Mouse (Mus musculus) left cerebral cortex, postnatal 36 days (tissue): ENCODE measurements at regions not wholly inside any gene's neighbourhood (a gene's known extent, or its start where the extent isn't known, plus 50 kb on each side); places are given as distances from the start of the nearest gene placed in this dataset. TPM values are rescaled to one million over a fixed set of nuclear protein-coding genes. Genes with fewer than 3 reads are reported as not detected.
"Not testable (repeated sequence)": the region's sequence is repeated elsewhere in the genome, so short reads cannot be mapped to it uniquely, and the experiment has no call there.

Experiments
- DNase-seq, 2 experiments: peaks; one replicate each; pipeline ENCODE4 v3.0.0; 2021 to 2022; ENCODE audit warnings: low spot score in 2 of 2, mixed read lengths in 1 of 2
- intact Hi-C: fragments of 180-260 bp; cut with DNase I; formaldehyde crosslinking; loops from one replicate; pipeline ENCODE4 v1.15.1; 2025
- microRNA-seq: library from miRNA; unstranded; fragments of <30 nt; microRNA quantifications from one replicate; pipeline ENCODE4 v1.2.0, GENCODE M21; 2022

DNA sequence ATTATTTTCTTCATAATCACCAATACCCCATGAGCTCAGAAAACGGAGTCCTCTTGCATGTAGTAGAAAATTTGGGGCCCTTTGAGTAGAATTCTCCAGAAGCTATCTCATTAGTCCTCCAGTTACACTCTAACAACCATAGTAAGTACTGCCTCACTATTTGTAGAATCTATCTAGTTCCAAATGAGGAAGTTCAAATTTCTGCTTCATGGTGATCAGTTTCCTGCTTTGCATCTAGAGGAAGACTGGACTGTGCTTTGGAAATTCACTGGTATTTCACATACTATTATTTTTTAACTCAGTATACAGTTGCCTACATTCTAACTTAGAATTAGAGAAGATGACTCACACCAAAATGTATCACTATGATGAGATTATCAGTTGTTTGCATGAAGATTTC is 1018.7 kb downstream of the Adam6a start:
- intact Hi-C loops: no loop called here
- DNase-seq: no peak

DNA sequence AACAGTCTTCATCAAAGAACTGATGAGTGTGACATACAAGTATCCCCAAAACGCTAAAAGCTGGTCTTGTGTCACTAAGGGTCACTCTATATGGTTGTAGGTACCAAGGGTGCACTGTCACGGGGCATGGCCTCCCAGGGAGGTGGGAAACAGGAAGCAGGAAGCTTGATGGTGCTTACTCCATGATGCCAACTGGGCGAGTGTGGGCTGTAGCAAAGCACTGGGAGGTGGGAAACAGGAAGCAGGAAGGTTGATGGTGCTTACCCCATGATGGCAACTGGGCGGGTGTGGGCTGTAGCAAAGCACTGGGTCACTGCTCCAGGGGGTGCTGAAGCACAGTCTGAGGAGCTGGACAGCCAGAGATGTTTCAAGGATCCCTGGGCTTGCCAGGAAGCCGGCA is 1019.3 kb downstream of the Adam6a start:
- no peak for DNase-seq
- intact Hi-C loops: no loop called here

DNA sequence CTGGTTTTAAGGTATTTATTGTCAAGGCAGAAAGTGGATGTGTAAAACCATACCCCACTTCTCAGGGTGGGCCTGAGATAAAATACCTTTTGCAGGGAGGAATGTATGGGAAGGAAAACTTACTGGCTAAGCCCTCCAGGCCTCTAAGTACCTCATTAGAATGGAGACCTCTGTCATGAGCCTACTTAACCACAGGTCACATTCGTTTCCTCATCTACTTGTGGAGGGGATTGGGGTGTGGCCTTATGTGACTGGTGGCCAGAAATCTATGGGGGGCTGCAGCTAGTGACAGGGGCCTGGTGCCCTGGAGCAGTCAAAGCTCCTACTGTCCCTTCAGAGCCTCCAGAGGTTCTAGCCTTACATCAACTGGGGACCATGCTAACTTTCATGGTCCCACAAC is 1020.0 kb downstream of the Adam6a start:
- intact Hi-C loops: no loop called here
- no peak for DNase-seq

DNA sequence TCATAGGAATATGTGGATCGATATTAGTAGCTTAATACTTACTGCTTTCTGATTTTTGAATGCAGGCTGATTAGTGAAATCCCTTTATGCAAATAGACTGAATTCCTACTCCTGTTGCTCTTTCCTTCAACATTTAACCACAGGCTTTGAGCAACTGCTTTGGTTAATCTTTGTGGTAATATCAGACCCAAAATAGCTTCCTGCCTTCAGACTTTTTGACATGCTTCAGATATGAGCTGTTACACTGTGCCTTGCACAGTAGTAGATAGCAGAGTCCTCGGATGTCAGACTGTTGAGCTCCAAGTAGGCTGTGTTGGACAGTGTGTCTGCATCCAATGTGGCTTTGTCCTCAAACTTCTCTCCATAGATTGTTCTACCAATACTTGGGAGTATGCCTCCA is 1020.6 kb downstream of the Adam6a start:
- intact Hi-C loops: no loop called here

DNA sequence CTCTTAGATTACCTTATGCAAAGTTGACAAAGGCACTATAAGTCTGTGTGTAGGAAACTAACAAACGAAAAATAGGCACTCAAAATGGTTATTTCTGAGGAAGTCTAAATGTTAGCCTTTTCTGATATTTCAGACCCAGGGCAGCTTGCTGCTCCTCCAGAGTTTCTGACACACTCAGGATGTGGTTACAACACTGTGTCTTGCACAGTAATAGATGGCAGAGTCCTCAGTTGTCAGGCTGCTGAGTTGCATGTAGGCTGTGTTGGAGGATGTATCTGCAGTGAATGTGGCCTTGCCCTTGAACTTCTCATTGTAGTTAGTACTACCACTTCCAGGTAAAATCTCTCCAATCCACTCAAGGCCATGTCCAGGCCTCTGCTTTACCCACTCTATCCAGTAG is 1039.7 kb downstream of the Adam6a start:
- no peak for DNase-seq
- intact Hi-C loops: no loop called here

More for the DNA sequence above, 1020.6 kb downstream of the Adam6a start:
- no peak for DNase-seq

DNA sequence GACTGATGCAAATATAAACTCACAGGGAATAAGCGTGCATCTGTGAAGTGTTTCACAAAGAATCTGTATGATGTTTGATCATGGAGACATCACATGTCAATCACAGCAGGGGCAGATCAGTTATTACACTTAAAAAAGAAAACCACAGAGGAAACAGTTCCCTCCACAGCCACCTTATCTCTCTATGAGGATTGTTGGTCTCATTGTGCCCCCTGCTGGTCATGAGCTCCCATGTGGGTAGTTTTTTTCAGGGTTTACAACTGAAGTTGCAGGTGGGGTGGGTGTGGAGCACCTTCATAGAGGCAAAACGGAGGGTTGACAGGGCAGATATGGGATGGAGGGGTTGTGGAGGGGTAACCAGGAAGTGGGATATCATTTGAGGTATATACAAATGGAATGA is 1043.5 kb downstream of the Adam6a start:
- DNase-seq: no peak
- intact Hi-C loops: no loop called here

DNA sequence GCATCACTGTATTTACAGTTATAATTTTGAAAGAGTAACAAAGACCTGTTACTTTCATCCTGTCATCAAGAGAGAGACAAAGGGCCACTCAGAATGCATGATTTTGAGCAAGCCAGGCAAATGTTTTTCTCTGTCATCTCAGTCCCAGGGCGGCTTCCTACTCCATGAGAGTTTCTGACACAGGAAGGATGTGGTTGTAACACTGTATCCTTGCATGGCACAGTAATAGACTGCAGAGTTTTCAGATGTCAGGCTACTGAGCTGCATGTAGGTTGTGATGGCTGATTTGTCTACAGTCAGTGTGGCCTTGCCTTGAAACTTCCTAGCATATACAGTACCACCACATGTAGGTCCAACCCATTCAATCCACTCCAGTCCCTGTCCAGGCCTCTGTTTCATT is 1054.0 kb downstream of the Adam6a start:
- no peak for DNase-seq
- intact Hi-C loops: no loop called here

DNA sequence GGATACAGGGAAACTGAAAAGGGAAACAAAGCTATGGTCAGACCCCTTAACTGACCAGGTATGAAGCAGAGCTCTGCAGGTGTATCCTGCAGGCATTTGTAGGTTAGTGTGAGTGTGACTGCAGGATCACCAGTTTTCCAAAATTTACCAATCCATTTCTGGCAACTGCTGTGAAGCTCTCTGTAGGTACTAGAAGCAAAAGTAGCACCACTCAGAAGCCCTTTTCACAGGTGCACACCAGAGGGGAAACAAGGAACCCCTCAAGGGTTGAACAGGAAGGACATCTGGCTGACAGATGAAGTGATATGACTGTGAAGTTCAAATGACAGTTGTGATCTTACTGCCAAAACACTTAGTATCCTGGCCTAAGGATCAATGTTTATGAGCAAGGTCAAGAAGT is 1065.5 kb downstream of the Adam6a start:
- intact Hi-C loops: no loop called here
- no peak for DNase-seq

DNA sequence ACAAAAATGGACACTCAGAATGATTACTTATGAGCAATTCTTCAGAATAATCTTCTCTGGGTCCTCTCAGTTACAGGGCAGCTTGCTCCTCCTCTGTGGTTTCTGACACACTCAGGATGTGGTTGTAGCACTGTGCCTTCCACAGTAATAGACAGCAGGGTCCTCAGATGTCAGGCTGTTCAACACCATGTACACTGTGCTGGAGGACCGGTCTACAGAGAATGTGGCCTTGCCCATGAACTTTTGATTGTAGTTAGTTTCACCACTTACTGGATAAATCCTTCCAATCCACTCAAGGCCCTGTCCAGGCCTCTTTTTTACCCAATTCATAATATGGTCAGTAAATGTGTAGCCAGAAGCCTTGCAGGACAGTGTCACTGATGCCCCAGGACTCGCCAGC is 1068.4 kb downstream of the Adam6a start:
- DNase-seq: no peak
- intact Hi-C loops: no loop called here

DNA sequence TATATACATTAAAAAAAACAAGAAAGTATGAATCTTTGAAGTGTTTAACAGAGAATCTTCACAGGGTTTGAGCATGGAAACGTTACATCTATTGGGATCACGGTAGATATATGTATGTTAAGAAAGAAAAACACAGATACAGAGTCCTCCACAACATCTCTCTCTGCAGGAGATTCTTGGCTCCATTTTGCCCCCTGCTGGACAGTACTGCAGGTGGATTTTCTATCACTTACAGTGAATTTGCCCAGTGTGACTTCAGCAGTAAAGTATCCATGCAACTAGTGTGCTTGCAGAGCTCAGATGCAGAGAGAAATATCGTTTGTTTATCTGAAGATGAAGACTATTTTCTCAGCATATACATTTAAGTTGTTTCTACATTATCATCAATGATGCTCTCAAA is 1071.5 kb downstream of the Adam6a start:
- intact Hi-C loops: no loop called here
- no peak for DNase-seq

DNA sequence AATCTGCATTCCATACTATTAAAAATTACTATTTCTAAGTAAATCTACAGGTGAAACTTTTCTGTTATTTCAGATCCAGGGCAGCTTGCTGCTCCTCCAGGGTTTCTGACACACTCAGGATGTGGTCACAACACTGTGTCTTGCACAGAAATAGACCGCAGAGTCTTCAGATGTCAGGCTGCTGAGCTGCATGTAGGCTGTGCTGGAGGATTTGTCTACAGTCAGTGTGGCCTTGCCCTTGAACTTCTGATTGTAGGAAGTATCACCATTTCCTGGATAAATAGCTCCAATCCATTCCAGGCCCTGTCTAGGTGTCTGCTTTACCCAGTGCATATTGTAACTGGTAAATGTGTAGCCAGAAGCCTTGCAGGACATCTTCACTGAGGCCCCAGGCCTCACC is 1072.0 kb downstream of the Adam6a start:
- intact Hi-C loops: no loop called here
- DNase-seq: no peak

DNA sequence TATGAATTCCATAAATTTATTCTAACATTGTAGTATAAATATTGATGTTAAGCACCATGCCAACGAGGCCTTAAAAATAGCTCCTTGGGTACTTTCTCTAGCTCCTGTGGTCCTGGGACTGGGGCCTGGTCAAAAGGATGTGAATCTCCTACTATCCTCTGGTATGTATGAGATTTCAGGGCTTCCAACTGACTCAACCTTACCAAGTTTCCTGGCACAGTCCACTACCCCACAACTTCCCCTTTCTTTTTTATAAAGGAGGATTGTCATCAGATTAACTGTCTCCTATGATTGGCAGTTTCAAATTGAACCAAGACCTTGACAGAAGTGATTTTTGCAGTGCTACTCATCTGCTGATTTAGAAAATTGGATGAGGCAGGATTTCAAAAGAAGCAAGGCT is 1097.4 kb downstream of the Adam6a start:
- no peak for DNase-seq
- intact Hi-C loops: no loop called here

DNA sequence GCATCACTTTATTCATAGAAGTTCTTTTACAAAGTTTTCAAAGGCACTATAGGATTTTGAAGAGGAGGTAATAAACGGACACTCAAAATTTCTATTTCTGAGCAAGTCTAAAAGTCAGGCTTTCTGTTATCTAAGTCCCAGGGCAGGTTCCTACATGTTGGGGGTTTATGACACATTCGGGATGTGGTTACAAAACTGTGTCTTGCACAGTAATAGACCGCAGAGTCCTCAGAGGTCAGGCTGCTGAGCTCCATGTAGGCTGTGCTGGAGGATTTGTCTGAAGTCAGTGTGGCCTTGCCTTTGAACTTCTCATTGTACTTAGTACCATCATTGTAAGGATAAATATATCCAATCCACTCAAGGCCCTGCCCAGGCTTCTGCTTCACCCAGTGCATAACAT is 1102.7 kb downstream of the Adam6a start:
- DNase-seq: no peak
- intact Hi-C loops: no loop called here

DNA sequence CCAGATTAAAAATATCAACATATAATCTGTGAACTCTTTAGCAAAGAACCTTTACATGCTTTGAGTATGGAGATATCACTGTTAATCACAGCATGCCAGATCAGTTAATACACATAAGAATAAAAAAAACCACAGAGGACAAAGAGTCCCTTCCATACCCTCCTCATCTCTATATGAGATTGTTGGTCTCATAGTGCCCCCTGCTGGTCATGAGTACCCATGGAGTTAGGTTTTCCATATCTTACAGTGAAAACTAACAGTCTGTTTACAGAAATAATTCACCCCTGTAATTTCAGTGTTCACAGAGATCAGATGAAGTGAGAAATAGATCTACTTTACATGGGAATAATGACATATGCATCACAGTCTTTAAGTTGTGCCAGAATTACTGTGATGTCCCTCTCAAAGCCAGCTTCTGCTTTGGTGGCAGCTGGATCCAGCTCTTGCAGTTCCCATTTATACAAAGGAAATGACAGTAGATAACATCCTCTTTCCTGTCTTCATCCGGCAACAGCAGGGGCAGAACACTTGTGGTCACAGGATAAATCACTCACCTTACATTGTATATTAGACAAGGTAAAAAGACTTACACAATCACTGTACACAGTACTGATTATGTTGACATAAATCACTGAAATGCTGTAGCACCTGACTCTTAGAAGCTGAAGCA is 1106.9 kb downstream of the Adam6a start:
- intact Hi-C loops, DNase-seq: not testable (repeated sequence)

DNA sequence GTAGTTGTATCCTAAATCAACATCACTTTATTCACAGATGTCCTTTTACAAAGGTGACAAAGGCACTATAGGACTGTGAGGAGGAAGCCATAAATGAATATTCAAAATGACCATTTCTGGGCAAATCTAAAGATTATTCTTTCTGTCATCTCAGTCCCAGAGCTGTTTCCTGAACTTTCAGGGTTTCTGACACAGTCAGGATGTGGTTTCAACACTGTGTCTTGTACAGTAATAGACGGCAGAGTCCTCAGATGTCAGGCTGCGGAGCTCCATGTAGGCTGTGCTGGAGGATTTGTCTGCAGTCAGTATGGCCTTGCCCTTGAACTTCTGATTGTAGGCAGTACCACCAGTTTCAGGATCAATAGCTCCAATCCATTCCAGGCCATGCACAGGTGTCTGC is 1113.4 kb downstream of the Adam6a start:
- DNase-seq, intact Hi-C loops: not testable (repeated sequence)

Small RNAs in the stretch of these regions (microRNA-seq; reads per million reads assigned to microRNA genes)
- gene Mir7094-1: not detected
- not detected for gene Mir7094-2
